Mouse (Mus musculus) hematopoietic stem cell, adult 5-6 weeks (primary cell): ENCODE data around the gene Egfl6. TPM values are rescaled to one million over a fixed set of nuclear protein-coding genes. Genes with fewer than 3 reads are reported as not detected.

Source experiments
- total RNA-seq: library from RNA; stranded (forward); fragments of 172-1452, 232-1000 nt; gene quantifications from 2 replicates; pipeline ENCODE4 v1.2.3, GENCODE M21; 2017

Gene Egfl6
- total RNA-seq, 1 experiment from 2014 or later: not detected

Other genes with a start within 250 kb of the Egfl6 start
- 10.4 and 14.6 TPM in 2 replicates for gene Trappc2, start 145.1 kb downstream of the Egfl6 start, total RNA-seq
- gene Ofd1, start 145.0 kb downstream of the Egfl6 start, total RNA-seq: 18.2 and 18.9 TPM in 2 replicates
- gene Rab9, start 105.9 kb downstream of the Egfl6 start, total RNA-seq: 47.3 and 84.6 TPM in 2 replicates
- 8.0 and 9.5 TPM in 2 replicates for gene Tceanc, start 67.2 kb downstream of the Egfl6 start, total RNA-seq